Mouse (Mus musculus) liver, postnatal 0 days (tissue): ENCODE data around the gene Bhlhe40.

Source experiments
- CTCF ChIP-seq: sonication (generic); IDR thresholded peaks from 2 replicates; pipeline ENCODE4 v1.5.1; 2016; ENCODE audit warnings: antibody characterized with exemption, low read depth
- EP300 ChIP-seq: IDR thresholded peaks from 2 replicates; pipeline ENCODE4 v1.6.1; 2016; ENCODE audit warnings: antibody characterized with exemption, low read depth, mild to moderate bottlenecking

- no peak for TF ChIP-seq CTCF
- no peak for TF ChIP-seq EP300
Measured at GRCm38 (mm10) chr6:108678227-108678626, 17.8 kb downstream of the Bhlhe40 start.
